Mouse (Mus musculus): ENCODE measurements around the gene Gfpt2. TPM values are rescaled to one million over a fixed set of nuclear protein-coding genes. Genes with fewer than 3 reads are reported as not detected.
A peak's percentile ranks its signal among the peaks of the same experiment; 100 is the strongest.

Gfpt2 gene
- total RNA-seq, 2 experiments from 2014 or later, result 5.4 to 6.0 TPM

DNA sequence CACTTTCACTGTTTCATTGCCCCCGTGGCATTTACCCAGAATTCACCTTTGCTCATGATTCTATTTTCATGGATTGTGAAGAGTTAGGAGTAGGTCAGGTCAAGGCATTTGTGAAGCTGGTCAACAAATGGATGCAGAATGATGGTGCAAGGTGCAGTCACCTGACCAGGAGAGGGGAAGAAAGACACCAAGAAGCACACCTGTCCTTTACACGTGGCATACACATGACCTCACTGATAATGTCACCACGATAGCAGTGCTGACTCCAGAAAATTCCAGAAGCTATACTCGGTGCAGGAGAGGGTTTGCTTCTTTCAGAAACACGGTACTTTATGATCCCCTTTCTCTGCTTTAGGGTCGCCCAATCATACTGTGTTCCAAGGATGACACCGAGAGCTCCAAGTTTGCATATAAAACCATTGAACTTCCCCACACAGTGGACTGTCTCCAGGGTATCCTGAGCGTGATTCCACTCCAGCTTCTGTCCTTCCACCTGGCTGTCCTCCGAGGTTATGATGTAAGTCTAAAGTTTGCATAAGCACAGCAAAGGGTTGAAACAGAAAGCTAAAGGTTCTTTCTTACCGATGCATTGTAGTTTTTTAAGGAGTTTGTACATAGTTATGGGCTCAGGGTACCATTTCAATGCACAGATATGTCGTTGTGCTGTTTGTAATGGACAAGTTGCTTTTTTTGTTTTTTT is 41.4 kb downstream of the Gfpt2 start:
- no peak for DNase-seq (ENCODE audit: low spot score in 2 of 2)

- no peak for DNase-seq (ENCODE audit: low spot score in 2 of 2)
Measured at GRCm38 (mm10) chr11:49837717-49838407, 43.9 kb downstream of the Gfpt2 start.

- no peak for DNase-seq (ENCODE audit: low spot score in 2 of 2)
Measured at GRCm38 (mm10) chr11:49840666-49841065, 46.7 kb downstream of the Gfpt2 start.

DNA sequence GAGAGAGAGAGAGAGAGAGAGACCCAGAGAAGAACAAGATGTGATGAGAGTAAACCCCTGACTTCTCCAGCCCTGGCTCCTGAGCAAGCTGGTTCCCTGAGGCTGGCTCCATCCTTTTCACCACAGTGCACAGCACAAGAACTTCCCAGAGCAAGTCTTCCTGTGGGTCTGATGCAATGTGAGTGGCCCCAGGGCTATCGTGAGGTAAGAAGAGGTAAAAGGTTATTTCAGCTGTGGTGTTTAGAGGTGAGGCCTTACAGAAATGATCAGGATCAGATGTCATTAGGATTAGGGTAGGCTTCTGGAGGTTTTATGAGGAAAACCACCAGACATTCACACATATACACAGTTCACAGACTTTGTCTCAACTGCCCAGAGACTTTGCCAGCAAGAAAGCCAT is 47.9 kb downstream of the Gfpt2 start:
- no peak for DNase-seq (ENCODE audit: low spot score in 2 of 2)

DNA sequence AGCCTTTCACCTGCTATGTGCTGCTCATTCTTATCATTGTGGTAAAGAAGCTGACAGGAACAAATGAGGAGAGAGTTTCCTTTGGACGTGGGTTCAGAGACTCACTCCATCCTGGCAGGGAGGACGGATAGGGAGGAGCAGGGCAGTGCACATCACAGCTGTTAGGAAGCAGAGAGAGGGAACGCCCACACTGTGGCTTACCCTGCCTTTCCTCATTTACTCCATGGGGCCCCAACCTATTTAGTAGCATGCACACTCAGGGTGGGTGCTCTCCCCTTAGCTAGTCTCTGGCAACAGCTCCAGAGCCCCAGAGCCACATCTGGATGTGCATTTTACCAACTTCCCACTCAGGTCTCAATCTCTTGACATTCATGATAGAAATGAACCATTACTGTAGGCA is 48.7 kb downstream of the Gfpt2 start:
- no peak for DNase-seq (ENCODE audit: low spot score in 2 of 2)

DNA sequence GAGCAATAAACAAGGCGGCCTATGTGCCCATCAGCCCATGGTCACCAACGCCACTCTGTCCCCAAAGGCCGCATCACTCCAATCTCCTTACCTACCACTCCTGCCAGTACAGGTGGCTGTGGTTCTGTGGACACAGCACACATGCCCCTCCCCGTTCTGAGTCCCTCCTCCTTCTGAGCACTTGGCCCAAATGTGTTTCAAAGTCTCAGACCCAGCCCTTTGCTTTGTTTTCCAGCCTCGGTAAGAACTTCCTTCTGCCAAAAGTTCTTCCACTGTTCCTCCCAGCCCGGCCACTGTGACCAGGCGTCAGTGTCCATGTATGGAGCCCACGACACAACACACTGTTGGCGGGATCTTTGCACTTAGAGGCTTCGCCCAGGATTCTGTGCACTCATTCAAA is 50.3 kb downstream of the Gfpt2 start:
- no peak for DNase-seq (ENCODE audit: low spot score in 2 of 2)

- peak in 1 of 2 experiments; percentile 44 for DNase-seq (ENCODE audit: low spot score in 2 of 2)
Measured at GRCm38 (mm10) chr11:49844969-49845368, 51.0 kb downstream of the Gfpt2 start.

GRCm38 (mm10) chr11:49845958-49846357 is 52.0 kb downstream of the Gfpt2 start:
- DNase-seq (ENCODE audit: low spot score in 2 of 2), result peak in 1 of 2 experiments; percentile 16

DNA sequence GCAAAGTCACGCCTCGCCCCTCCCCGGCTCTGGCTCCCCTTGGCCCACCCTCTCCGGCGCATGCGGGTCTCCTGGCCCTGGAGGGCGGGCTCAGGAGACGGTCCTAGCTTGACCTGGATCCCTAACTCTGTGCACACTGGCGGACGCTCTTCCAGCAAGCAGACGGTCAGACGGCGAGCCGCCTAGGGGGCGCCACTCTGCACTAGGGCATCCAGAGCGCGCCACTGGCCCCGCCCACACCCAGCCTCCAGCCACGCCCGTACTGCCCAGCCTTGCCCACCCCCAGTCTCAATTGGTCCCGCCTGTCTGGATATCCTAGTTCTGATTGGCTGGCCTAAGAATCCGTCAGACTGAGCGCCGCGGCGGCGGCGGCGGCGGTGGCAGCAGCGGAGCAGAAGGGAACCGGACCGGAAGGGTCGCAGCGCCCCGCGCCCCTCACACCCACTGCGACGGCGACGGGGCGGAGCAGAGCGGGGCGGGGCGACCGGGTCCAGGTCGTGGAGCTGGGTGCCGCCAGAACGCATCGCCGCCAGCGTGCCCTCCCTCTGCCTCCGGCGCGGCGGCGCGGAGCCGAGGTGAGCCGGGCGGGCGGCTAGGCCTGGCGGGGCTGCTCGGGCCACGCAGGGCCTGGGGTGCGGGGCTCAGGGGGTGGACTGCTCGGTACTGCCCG is 52.6 kb downstream of the Gfpt2 start, which contains the start of gene Mapk9:
Gene Mapk9 (plus strand): TSS at position 351 of the 670 bp plus-strand sequence.
- DNase-seq (ENCODE audit: low spot score in 2 of 2), result peak; percentile 96

DNA sequence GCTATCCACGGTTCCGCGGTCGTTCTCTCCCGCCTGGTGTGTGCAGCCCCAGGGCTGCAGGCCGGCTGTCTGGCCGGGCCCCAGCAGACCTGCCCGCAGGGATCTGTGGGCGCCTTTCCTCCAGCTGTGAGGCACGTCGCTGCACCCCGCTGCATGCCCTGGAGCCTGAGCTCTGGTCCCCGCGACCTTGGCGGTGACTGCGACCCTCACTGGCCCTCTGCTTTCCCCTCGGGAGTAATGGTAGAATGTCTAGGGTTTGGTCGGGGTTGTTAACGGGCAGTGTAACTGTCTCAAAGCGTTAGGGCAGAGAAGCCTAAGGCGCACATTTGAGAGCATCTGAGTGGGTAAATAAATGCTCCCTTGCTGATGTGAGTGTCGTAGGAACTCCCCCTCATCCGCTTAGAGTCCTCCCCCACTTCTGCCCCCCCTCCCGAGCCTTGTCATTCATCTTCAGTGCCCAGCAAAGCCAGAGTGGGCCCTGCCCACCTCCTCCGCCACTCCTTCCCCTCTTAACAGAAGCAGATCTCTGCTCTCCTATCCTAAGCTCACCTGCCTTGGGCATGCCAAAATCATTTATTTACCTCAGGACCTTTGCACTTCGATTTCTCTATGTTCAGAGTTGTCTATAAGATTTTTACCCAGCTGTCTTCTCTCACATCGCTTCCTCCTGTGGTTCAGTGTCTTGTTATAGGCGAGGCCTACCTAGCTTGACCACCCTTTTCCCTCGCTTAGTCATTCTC is 53.3 kb downstream of the Gfpt2 start:
- DNase-seq (ENCODE audit: low spot score in 2 of 2), result no peak

DNA sequence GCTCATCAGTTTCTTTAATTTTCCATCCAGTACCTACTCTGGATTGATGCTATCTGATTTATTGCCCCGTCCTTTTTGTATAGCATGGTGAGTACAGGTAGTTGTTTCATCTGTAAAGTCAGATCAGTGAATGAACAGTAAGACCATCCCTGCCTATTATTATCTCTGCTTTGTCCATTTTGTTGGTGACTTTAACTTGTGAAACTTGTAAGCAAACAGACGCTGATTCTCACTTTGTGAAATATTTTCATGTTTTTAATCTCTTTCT is 53.8 kb downstream of the Gfpt2 start:
- no peak for DNase-seq (ENCODE audit: low spot score in 2 of 2)

DNA sequence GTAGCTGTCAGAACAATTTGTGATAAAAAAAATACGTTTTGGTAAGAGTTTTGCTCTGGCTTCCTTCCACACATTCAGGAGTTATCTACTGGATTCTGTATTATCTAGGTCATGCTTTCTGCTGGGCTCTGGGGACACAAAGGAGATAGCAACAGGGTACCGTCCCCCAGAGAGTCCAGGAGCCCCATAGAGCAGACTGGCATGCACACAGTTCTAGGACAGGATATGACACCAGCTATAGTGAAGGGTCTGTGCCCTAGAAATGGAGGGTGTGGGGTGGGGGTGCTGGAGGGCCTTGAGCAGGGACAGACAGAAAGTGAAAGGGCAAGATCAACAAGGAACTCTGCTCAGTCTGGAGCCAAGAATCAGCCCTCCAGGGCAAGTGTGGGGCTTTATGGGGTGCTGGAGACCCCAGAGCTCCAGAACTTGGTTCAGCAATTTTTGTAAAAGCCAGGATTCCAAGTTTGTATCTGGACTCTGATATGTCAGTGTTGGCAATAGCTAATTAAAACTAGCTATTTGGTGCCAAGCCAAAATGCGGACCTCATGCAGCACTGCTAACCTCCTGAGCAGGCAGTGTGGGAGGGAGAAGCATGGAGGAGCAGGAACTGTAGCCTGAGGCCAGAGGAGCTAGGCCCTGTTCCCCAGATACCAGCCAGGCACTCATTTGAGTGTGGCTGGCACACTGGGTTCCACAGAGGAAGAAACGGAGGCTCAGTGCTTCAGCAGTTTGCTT is 54.3 kb downstream of the Gfpt2 start:
- DNase-seq (ENCODE audit: low spot score in 2 of 2), result no peak

DNA sequence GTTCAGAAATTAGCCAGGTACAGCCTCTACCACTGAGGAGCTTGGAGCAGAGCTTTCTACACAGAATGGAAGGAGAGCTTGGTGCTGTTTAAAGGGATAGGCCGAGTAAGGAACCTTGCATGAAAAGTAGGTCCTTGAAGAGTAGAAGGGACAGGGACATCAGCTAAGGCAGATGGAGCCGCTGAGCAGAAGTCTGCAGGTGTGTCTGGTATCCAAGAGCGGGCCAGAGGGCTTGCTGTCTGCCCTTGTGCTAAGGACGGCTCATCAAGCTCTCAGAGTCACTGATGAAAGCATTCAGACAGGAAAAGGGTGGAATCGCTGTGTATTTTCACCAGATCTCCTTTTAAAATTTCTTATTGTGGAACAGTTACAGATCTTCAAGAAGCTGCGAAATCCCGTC is 56.4 kb downstream of the Gfpt2 start:
- DNase-seq (ENCODE audit: low spot score in 2 of 2), result no peak

GRCm38 (mm10) chr11:49855144-49855543 is 61.2 kb downstream of the Gfpt2 start:
- DNase-seq (ENCODE audit: low spot score in 2 of 2), result no peak

DNA sequence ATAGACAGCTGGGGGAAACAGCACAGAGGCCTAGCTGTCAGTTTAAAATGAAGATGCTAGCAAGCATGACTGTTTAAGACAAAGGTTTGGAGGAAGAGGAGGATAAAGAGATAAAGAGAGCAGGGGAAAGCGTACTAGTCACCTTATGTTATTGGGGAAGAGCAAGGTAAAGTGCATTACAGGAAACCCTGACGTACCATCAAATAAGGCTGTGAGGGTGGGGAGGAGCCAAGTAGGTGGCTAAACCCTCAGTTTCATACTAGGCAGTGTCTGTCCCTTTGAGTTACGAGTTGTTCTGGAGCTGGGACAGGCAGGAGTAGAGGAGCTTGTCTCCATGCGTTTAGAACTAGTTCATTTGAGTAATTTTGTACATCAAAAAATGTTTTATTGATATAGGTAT is 67.2 kb downstream of the Gfpt2 start:
- no peak for DNase-seq (ENCODE audit: low spot score in 2 of 2)

- DNase-seq (ENCODE audit: low spot score in 2 of 2), result no peak
Measured at GRCm38 (mm10) chr11:49863926-49864325, 69.9 kb downstream of the Gfpt2 start.

DNA sequence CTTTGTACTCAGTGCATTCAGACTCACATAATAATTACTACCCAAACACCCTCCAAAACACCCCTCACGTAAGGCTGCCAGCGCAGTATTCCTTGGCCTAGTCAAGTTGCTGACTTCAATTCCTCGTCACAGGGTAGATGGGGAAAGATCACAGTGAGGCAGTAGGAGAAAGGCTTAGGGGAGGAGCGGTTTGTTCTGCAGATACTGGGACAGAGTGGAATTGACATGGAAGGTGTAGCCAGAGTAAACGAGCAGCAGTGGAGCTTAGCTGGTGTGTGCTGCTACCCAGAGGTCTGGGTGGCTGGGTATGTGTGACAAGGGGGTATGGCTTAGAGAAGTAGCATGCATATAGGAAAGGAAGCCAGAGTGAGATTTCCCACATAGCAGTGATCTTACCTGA is 73.3 kb downstream of the Gfpt2 start:
- DNase-seq (ENCODE audit: low spot score in 2 of 2), result no peak

DNA sequence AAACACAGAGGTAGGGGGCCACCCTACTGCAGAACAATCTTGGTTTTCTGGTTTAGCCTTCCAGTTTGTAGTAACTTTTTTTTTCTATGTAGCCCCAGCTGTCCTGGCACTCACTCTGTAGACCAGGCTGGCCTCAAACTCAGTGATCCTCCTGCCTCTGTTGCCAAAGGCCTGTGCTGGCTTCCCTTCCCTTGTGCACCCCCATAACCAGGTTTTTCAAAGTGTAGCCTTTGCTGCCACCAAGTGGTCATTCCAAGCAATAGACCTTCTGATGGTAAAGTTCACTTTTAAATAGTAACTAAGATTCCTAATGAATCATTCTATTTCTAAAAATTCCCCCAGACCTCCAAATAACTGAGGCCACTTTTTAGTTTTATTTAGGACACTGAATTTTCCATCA is 75.8 kb downstream of the Gfpt2 start:
- no peak for DNase-seq (ENCODE audit: low spot score in 2 of 2)

GRCm38 (mm10) chr11:49871914-49872313 is 77.9 kb downstream of the Gfpt2 start:
- DNase-seq (ENCODE audit: low spot score in 2 of 2), result no peak

DNA sequence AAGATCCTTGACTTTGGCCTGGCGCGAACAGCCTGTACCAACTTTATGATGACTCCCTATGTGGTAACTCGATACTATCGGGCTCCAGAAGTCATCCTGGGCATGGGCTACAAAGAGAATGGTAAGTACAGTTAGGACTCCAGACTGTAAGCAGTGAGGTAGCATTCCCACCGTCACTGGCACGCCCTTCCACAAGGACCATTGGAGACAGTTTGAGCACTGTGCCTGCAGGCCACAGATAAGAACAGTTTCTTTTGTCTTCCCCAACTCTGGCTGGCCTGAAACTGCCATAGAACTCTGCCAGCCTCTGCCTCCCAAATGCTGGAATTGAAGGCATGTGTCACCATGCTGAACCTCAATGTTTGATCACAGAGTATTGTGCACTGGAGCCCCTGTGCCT is 78.8 kb downstream of the Gfpt2 start:
- DNase-seq (ENCODE audit: low spot score in 2 of 2), result no peak
